ENCODE assay signal across 13 mouse cellular contexts in genomic region chr4:137488038-137488437, GRCm38 (mm10). TPM values are rescaled to one million over a fixed set of nuclear protein-coding genes. Genes with fewer than 3 reads are reported as not detected.
DNase-seq lines count a peak whose midpoint lies in the region; ATAC-seq and TF ChIP-seq lines count a peak whose summit lies in the region.
"Had no signal": no experiment of that assay in that cellular context is flagged by ENCODE, and none has a peak within 500 bp of the region (broad histone marks: within the 10 kb centered on the region; RNA-seq: fewer than 3 reads in every experiment).

No protein-coding gene starts in this region.

- no peak for DNase-seq in heart, adult 8-10 months (ENCODE audit: low spot score)
- no peak for DNase-seq in midbrain, embryonic 10.5 days (ENCODE audit: low spot score)
- DNase-seq in midbrain, postnatal 0 days (ENCODE audit: low spot score) = no peak
- no peak for DNase-seq in hindbrain, postnatal 0 days (ENCODE audit: low spot score)
- DNase-seq in right cerebral cortex, adult 2 months (ENCODE audit: low spot score in 2 of 2) = no peak
- DNase-seq in embryo, embryonic 11 days = no peak
- DNase-seq: cerebellum, postnatal 10 days; thymus, postnatal 25 days had no signal

- no peaks in the 10 kb centered on the region for H3K27me3 ChIP-seq in heart, embryonic 13.5 days (replicated peaks)
- H3K27me3 ChIP-seq in midbrain, embryonic 10.5 days (ENCODE audit: low read depth, poor library complexity, severe bottlenecking) = no peaks in the 10 kb centered on the region
- H3K27me3 ChIP-seq in midbrain, postnatal 0 days (ENCODE audit: insufficient read depth, low read length) = no peaks in the 10 kb centered on the region
- H3K27me3 ChIP-seq in hindbrain, postnatal 0 days (ENCODE audit: insufficient read depth, low read length) = no peaks in the 10 kb centered on the region
- no peaks in the 10 kb centered on the region for H3K27me3 ChIP-seq in small intestine, adult 2 months (ENCODE audit: control insufficient read depth, insufficient read depth, low read length)

- H3K9me3 ChIP-seq in heart, embryonic 13.5 days = no peaks in the 10 kb centered on the region
- no peaks in the 10 kb centered on the region for H3K9me3 ChIP-seq in midbrain, embryonic 10.5 days (replicated peaks)
- no peaks in the 10 kb centered on the region for H3K9me3 ChIP-seq in midbrain, postnatal 0 days (ENCODE audit: low read length)
- H3K9me3 ChIP-seq in hindbrain, postnatal 0 days (ENCODE audit: low read length) = no peaks in the 10 kb centered on the region

- 9% methylated on average over 11 of the region's 11 CpGs for WGBS in heart, embryonic 13.5 days
- whole genome bisulfite sequencing in midbrain, embryonic 10.5 days = 42% methylated on average over 11 of the region's 11 CpGs
- WGBS in midbrain, postnatal 0 days = 40% methylated on average over 11 of the region's 11 CpGs
- WGBS in hindbrain, postnatal 0 days = 36% methylated on average over 11 of the region's 11 CpGs
- WGBS in small intestine, adult 2 months = 67% methylated on average over 11 of the region's 11 CpGs

- H3K27ac ChIP-seq in heart, embryonic 13.5 days (replicated peaks) = peak overlapping the region; percentile 100
- H3K27ac ChIP-seq in midbrain, embryonic 10.5 days (replicated peaks) = peak overlapping the region; percentile 77
- H3K27ac ChIP-seq in midbrain, postnatal 0 days (ENCODE audit: low read depth, low read length) = no peak overlapping the region
- peak overlapping the region; percentile 13; the same call in 1 of the 2 replicates for H3K27ac ChIP-seq in hindbrain, postnatal 0 days
- H3K27ac ChIP-seq in small intestine, adult 2 months (ENCODE audit: insufficient read depth, low read depth, low read length) = peak overlapping the region; percentile 63

- no peak for TF ChIP-seq POLR2A in small intestine, adult 2 months (IDR thresholded peaks at IDR 0.05; ENCODE audit: low read depth, low read length)

- peak overlapping the region; percentile 85 for H3K9ac ChIP-seq in heart, embryonic 13.5 days
- H3K9ac ChIP-seq in midbrain, postnatal 0 days (replicated peaks; ENCODE audit: low read length, poor library complexity, severe bottlenecking) = no peak overlapping the region
- H3K9ac ChIP-seq in hindbrain, postnatal 0 days (replicated peaks; ENCODE audit: low read length) = no peak overlapping the region

- no peak for TF ChIP-seq CTCF in midbrain, postnatal 0 days (IDR thresholded peaks at IDR 0.05)
- TF ChIP-seq CTCF in hindbrain, postnatal 0 days (IDR thresholded peaks at IDR 0.05; ENCODE audit: low read depth) = no peak
- no peak for TF ChIP-seq CTCF in small intestine, adult 2 months (IDR thresholded peaks at IDR 0.05; ENCODE audit: extremely low read depth, insufficient read length, insufficient replicate concordance, low read depth, low read length)

- H3K4me2 ChIP-seq in heart, embryonic 13.5 days = peak overlapping the region; percentile 64
- H3K4me2 ChIP-seq in midbrain, postnatal 0 days (ENCODE audit: low read depth, low read length, poor library complexity, severe bottlenecking) = no peak overlapping the region
- H3K4me2 ChIP-seq in hindbrain, postnatal 0 days (ENCODE audit: low read depth, low read length) = no peak overlapping the region

- no peak for ATAC-seq in heart, embryonic 13.5 days (ENCODE audit: extremely low read depth, insufficient number of reproducible peaks, low FRiP score, low TSS enrichment)
- no peak for ATAC-seq in midbrain, postnatal 0 days (ENCODE audit: low FRiP score)
- ATAC-seq in hindbrain, postnatal 0 days = no peak

- peaks cover 91% of the 10 kb centered on the region for H3K4me1 ChIP-seq in heart, embryonic 13.5 days
- H3K4me1 ChIP-seq in midbrain, embryonic 10.5 days = peaks cover 66% of the 10 kb centered on the region
- peaks cover 10% of the 10 kb centered on the region; the same call in 1 of the 2 replicates for H3K4me1 ChIP-seq in midbrain, postnatal 0 days (ENCODE audit: insufficient read depth, low read length)
- H3K4me1 ChIP-seq in hindbrain, postnatal 0 days (ENCODE audit: insufficient read depth, low read length) = peaks cover 21% of the 10 kb centered on the region
- H3K4me1 ChIP-seq in small intestine, adult 2 months (ENCODE audit: control insufficient read depth, insufficient read depth, insufficient read length, low read length) = peaks cover 15% of the 10 kb centered on the region

- H3K36me3 ChIP-seq in heart, embryonic 13.5 days = peaks cover 4% of the 10 kb centered on the region; the same call in 1 of the 2 replicates
- H3K36me3 ChIP-seq in midbrain, embryonic 10.5 days = no peaks in the 10 kb centered on the region
- H3K36me3 ChIP-seq in midbrain, postnatal 0 days (ENCODE audit: insufficient read depth, low read length) = no peaks in the 10 kb centered on the region
- no peaks in the 10 kb centered on the region for H3K36me3 ChIP-seq in hindbrain, postnatal 0 days (ENCODE audit: insufficient read depth, low read length)
- H3K36me3 ChIP-seq in small intestine, adult 2 months (ENCODE audit: control insufficient read depth, insufficient read depth, low read length) = no peaks in the 10 kb centered on the region

- H3K4me3 ChIP-seq in heart, embryonic 13.5 days = peak overlapping the region; percentile 23; the same call in 1 of the 2 replicates
- H3K4me3 ChIP-seq in midbrain, embryonic 10.5 days = peak overlapping the region; percentile 12; the same call in 1 of the 2 replicates
- no peak overlapping the region for H3K4me3 ChIP-seq in midbrain, postnatal 0 days (ENCODE audit: low read depth, low read length)
- no peak overlapping the region for H3K4me3 ChIP-seq in hindbrain, postnatal 0 days (ENCODE audit: low read length)
- no peak overlapping the region for H3K4me3 ChIP-seq in small intestine, adult 2 months (ENCODE audit: low read depth, low read length)

RNA-seq across cellular contexts. Expression of gene Hspg2, which starts 19.5 kb away (rescaled TPM):
- polyA plus RNA-seq in heart, embryonic 13.5 days (2015; fragmentation: Nextera tagmentation; extraction: Ambion mirVana) = 48.9 and 50.0 TPM in 2 replicates
- total RNA-seq in heart, adult 8-10 months (2022) = 100 to 1,000 TPM; 124 to 205 (median 189) TPM
- 11.6 and 15.3 TPM in 2 replicates for polyA plus RNA-seq in midbrain, embryonic 10.5 days (2016; fragmentation: Nextera tagmentation; extraction: Ambion mirVana)
- total RNA-seq in midbrain, postnatal 0 days (2014; rRNA removed) = 26.1 and 30.5 TPM in 2 replicates
- polyA plus RNA-seq in midbrain, postnatal 0 days (2015; fragmentation: Nextera tagmentation; extraction: Ambion mirVana) = 1.4 and 2.2 TPM in 2 replicates
- 37.8 and 39.2 TPM in 2 replicates for total RNA-seq in hindbrain, postnatal 0 days (2014; rRNA removed)
- polyA plus RNA-seq in hindbrain, postnatal 0 days (2015; fragmentation: Nextera tagmentation; extraction: Ambion mirVana) = 3.5 and 3.7 TPM in 2 replicates
- polyA plus RNA-seq in small intestine, adult 2 months (2012; rRNA removed) = 38.2 and 40.5 TPM in 2 replicates
- total RNA-seq: megakaryocyte progenitor cell, adult 5-6 weeks had no signal

RNA-seq across cellular contexts. Expression of gene 1700013G24Rik, which starts 35.0 kb away (rescaled TPM):
- polyA plus RNA-seq in heart, embryonic 13.5 days (2015; fragmentation: Nextera tagmentation; extraction: Ambion mirVana) = not detected in 2 replicates
- not detected for total RNA-seq in heart, adult 8-10 months (2022)
- polyA plus RNA-seq in midbrain, embryonic 10.5 days (2016; fragmentation: Nextera tagmentation; extraction: Ambion mirVana) = not detected in 2 replicates
- not detected in 2 replicates for total RNA-seq in midbrain, postnatal 0 days (2014; rRNA removed)
- polyA plus RNA-seq in midbrain, postnatal 0 days (2015; fragmentation: Nextera tagmentation; extraction: Ambion mirVana) = not detected in 2 replicates
- not detected in 2 replicates for total RNA-seq in hindbrain, postnatal 0 days (2014; rRNA removed)
- polyA plus RNA-seq in hindbrain, postnatal 0 days (2015; fragmentation: Nextera tagmentation; extraction: Ambion mirVana) = not detected in 2 replicates
- polyA plus RNA-seq in small intestine, adult 2 months (2012; rRNA removed) = not detected in 2 replicates
- total RNA-seq: adrenal gland, adult 8-10 months; megakaryocyte progenitor cell, adult 5-6 weeks had no signal
- polyA plus RNA-seq: large intestine, adult 2 months had no signal

RNA-seq across cellular contexts. Expression of gene Cela3b, which starts 57.7 kb away (rescaled TPM):
- polyA plus RNA-seq in heart, embryonic 13.5 days (2015; fragmentation: Nextera tagmentation; extraction: Ambion mirVana) = 0.22 TPM in 1 of 2 replicates, not detected in the other
- not detected for total RNA-seq in heart, adult 8-10 months (2022)
- polyA plus RNA-seq in midbrain, embryonic 10.5 days (2016; fragmentation: Nextera tagmentation; extraction: Ambion mirVana) = not detected in 2 replicates
- total RNA-seq in midbrain, postnatal 0 days (2014; rRNA removed) = not detected in 2 replicates
- not detected in 2 replicates for polyA plus RNA-seq in midbrain, postnatal 0 days (2015; fragmentation: Nextera tagmentation; extraction: Ambion mirVana)
- not detected in 2 replicates for total RNA-seq in hindbrain, postnatal 0 days (2014; rRNA removed)
- polyA plus RNA-seq in hindbrain, postnatal 0 days (2015; fragmentation: Nextera tagmentation; extraction: Ambion mirVana) = not detected in 2 replicates
- 42.4 and 23,172 TPM in 2 replicates for polyA plus RNA-seq in small intestine, adult 2 months (2012; rRNA removed)
- total RNA-seq: megakaryocyte progenitor cell, adult 5-6 weeks had no signal

Comparison
In these comparisons a context has a peak if more than half of its experiments do, and no peak if none do; other contexts are left out.
1. H3K4me3 ChIP-seq: peak in heart, embryonic 13.5 days (single experiment) and midbrain, embryonic 10.5 days (single experiment); none in midbrain, postnatal 0 days (single experiment), hindbrain, postnatal 0 days (single experiment) and small intestine, adult 2 months (single experiment).
2. RNA of gene Cela3b, which starts 57.7 kb away (polyA plus RNA-seq): 42.4 to 23,172 TPM in small intestine, adult 2 months; 0.22 TPM in heart, embryonic 13.5 days, not detected in midbrain, embryonic 10.5 days, not detected in midbrain, postnatal 0 days and not detected in hindbrain, postnatal 0 days; every median in the first group is over 10 times any median in the second.